Mouse (Mus musculus) cerebellum, adult 9-11 months (tissue): ENCODE data around the gene Cd300ld5.
A peak's percentile ranks its signal among the peaks of the same experiment; 100 is the strongest.
"Not testable (repeated sequence)": the region's sequence is repeated elsewhere in the genome, so short reads cannot be mapped to it uniquely, and the experiment has no call there.

ENCODE experiments used
- DNase-seq: peaks from one replicate; pipeline ENCODE4 v3.0.0; 2022

Gene Cd300ld5

GRCm38 (mm10) chr11:115026912-115027311, 10.7 kb downstream of the Cd300ld5 start, which contains the start of gene Cd300ld4:
TSS of gene Cd300ld4 (minus strand) at chr11:115027012.
- DNase-seq: not testable (repeated sequence)

- DNase-seq: not testable (repeated sequence)
These were observed 21.5 kb downstream of the Cd300ld5 start, which contains the start of gene Cd300ld2 for GRCm38 (mm10) chr11:115016093-115016492. TSS of gene Cd300ld2 (minus strand) at chr11:115016193.

- DNase-seq: no peak
These were observed 33.5 kb downstream of the Cd300ld5 start for GRCm38 (mm10) chr11:115004070-115004469.

DNA sequence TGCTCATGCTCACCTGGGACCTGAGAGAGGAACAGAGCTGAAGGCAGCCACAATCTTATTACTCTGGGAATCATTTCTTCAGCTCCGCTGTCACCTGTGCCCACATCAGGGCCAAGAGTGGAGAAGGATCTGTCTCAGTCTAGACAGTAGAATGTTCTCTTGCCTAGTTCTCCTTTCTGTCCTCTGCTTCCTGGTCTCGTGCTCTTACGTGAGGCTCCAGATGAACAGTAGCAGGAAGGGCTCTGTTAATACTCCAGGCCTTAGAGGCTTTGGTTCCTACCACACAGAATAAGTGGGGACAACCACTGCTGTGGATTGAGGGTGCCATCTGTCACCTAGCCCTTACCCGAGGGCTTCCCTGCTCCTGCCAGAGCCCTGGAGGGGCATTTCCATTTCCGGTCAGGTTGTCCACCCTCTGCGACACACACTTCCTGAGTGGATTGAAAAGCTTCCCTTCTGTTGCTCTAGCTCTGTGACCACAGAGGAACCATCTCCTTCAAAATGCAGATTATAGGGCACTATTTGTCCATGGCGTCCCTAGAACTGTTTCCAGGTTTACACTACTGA, 36.0 kb downstream of the Cd300ld5 start, which contains the start of gene Cd300c2:
Gene Cd300c2, minus strand, starts transcription at position 407 of the 567 bp plus-strand sequence.
- DNase-seq: peak; percentile 43

- DNase-seq: no peak
These were observed 47.8 kb downstream of the Cd300ld5 start, which contains the start of gene Cd300ld for GRCm38 (mm10) chr11:114989793-114990192. TSS of gene Cd300ld (minus strand) at chr11:114989922.

- no peak for DNase-seq
These were observed 55.7 kb downstream of the Cd300ld5 start for GRCm38 (mm10) chr11:114981866-114982265.
